Mouse (Mus musculus) frontal cortex, postnatal 10 days (tissue): ENCODE results near the gene Trabd.
A peak's percentile ranks its signal among the peaks of the same experiment; 100 is the strongest.

ENCODE experiments used
- DNase-seq, 2 experiments: peaks; one replicate each; pipeline ENCODE4 v3.0.0; 2022; ENCODE audit warnings: low spot score in 2 of 2, mixed read lengths in 1 of 2

Trabd gene

GRCm38 (mm10) chr15:89074613-89075477 lies at the start of gene Trabd:
TSS of gene Trabd (plus strand) at chr15:89075124.
- no peak for DNase-seq

DNA sequence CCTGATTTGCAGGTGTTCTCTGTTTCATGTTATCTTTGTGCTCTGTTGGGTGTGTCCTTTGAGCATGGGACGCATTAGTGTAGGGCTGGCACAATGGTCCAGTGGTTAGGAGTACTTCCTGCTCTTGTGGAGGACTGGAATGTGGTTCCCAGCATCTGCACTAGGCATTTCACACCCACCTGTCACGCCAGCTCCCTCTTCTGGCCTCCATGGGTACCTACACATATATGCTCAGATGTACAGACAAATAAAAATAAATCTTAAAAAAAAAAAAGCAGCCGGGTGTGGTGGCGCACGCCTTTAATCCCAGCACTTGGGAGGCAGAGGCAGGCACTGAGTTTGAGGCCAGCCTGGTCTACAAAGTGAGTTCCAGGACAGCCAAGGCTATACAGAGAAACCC lies 30.5 kb upstream of the Trabd start:
- DNase-seq = no peak

DNA sequence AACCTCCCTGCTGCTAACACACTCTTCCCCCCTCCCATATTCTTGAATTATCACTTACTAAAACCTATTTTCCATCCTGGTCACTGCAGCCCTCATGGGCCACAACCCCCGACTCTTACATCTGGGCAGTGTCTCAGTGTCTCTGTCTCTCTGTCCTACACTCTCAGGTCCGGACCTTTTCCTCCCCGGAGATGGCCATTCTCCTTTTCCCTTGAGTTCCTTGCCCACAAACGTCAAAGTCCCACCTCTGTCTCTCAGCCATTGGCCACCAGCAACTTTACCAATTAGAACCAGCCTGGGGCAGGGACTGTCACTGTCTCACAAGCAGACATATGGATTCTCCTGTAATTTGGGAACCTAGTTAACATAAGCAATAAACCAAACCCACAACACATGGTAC lies 28.6 kb upstream of the Trabd start:
- DNase-seq = no peak

- no peak for DNase-seq
Measured at GRCm38 (mm10) chr15:89054666-89055065, 20.3 kb upstream of the Trabd start.

DNA sequence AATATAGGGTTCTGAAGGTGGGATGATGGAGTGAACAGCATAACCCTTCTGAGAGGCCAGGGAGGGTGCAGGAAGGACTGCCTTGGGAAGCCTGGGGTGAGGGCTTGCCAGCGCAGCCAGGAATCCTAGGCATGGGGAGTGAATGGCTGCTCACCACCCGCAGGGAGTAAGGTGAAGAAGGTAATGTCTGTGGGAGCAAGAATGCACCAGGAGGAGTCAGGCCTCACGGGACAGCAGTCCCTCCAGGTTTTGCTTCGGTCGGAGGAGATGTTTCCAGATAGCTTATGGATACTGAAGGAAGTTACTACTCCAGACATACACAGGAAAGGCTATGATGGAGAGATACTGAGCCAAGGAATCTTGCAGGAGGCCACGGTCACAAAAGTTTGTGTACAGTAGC lies 16.2 kb upstream of the Trabd start:
- peak in 1 of 2 experiments; percentile 5 for DNase-seq

- DNase-seq = peak in 1 of 2 experiments; percentile 27
Measured at GRCm38 (mm10) chr15:89059161-89059931, 15.6 kb upstream of the Trabd start, which contains the start of gene Panx2. TSS of gene Panx2 (plus strand) at chr15:89059734.

DNA sequence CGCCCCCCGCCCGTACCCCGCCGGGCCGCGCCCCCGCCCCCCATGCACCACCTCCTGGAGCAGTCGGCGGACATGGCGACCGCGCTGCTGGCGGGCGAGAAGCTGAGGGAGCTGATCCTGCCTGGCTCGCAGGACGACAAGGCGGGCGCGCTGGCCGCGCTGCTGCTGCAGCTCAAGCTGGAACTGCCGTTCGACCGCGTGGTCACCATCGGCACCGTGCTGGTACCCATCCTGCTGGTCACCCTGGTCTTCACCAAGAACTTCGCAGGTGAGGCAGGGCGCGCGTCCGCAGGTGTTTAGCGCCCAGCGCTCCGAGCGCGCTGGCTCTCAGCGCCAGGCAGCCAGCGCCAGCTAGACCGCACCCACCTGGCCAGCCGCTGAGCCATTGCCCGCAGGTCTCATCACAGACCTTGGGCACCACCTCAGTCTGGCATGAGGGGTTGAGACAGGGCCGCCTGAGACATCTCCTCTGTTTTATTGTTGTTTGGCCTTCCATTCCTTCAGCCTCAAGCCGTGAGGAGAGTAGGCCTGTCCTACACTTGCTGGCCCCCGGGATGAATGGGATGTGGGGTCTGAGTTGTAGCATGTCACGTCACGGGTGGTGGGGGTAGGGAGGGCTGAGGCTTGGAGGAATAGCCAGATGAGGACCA lies 14.8 kb upstream of the Trabd start:
- DNase-seq = peak in 1 of 2 experiments; percentile 41

DNA sequence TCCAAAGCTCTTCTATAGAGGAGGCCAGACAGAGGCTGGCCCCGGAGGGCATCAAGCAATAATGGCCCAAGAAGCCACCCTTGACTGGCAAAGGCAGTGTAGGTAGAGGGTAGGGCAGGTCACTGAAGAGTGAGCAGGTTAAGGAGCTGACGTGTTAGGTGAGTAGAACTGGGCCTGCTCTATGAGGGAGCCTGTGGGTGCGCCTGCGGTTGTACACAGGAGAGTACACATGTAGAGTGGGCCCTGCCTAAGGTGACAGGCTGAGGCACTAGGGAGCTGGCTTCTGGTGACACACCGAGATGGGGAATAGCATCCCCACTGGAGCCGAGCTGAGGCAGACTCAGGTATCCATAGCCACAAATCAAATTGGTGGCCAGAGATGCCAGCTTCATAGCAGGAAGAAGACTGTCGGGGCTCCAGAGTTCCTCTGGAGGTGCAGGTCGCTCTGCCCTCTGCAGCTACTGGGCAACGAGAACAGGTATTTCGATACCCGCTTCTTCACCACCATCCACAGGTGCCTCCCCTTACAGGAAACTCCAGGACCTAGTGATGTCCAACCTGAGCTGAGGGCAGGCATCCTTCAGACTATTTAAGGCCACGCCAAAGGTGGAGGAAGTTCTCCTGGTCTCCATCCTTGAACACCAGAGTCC lies 14.0 kb upstream of the Trabd start:
- DNase-seq = peak in 1 of 2 experiments; percentile 5

DNA sequence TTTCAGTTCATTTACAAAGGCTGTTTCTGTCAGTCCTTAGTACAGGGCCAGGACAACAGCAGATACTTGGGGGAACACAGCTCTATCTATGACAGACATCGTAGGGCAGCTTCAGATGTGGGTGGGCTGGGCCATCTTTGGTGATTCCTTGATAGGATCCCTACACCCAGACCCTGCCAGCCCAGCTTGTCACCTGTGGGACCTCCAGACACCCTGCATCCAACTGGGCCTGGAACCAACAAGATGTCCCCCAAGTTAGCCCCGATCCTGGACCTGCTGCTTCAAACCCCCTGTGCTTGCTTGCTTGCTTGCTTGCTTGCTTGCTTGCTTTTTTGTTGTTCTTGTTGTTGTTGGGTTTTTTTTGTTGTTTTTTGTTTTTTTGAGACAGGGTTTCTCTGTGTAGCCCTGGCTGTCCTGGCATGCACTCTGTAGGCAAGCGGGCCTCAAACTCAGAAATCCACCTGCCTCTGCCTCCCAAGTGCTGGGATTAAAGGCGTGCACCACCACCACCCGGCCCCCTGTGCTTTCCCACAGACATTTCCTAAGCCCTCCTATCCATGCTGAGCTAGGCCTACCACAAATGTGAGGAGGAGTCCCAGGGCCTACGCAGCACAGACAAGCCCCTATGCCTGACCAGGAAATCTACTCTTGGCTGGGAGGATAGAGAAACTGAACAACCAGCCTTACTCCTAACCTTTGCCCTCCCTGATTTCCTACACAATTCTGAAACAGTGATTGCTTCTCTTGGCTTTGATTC lies 13.0 kb upstream of the Trabd start:
- no peak for DNase-seq

- DNase-seq = no peak
Measured at GRCm38 (mm10) chr15:89062518-89062910, 12.4 kb upstream of the Trabd start.

GRCm38 (mm10) chr15:89063001-89063400 lies 11.9 kb upstream of the Trabd start:
- no peak for DNase-seq

- DNase-seq = no peak
Measured at GRCm38 (mm10) chr15:89063536-89063935, 11.4 kb upstream of the Trabd start.

DNA sequence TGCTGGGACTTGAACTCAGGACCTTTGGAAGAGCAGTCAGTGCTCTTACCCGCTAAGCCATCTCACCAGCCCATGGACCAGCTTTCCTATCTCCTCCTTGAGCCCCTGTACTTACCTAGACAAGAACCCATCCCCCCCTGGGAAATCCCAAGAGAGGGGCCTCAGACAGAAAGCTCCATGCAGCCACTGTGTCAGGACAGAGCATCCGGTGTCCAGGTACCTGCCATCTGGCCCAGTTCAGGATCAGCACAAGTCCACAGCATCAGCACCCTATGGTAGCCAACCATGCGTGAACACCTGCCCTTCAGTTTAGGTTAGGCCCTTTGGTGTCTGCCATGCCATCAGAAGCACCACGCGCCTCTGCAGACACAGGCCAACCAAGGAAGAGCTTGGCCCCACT lies 10.0 kb upstream of the Trabd start:
- no peak for DNase-seq

GRCm38 (mm10) chr15:89067609-89068008 lies 7.3 kb upstream of the Trabd start:
- DNase-seq = no peak

- DNase-seq = no peak
Measured at GRCm38 (mm10) chr15:89068226-89068625, 6.7 kb upstream of the Trabd start.

- DNase-seq = no peak
Measured at GRCm38 (mm10) chr15:89069336-89069840, 5.5 kb upstream of the Trabd start.

DNA sequence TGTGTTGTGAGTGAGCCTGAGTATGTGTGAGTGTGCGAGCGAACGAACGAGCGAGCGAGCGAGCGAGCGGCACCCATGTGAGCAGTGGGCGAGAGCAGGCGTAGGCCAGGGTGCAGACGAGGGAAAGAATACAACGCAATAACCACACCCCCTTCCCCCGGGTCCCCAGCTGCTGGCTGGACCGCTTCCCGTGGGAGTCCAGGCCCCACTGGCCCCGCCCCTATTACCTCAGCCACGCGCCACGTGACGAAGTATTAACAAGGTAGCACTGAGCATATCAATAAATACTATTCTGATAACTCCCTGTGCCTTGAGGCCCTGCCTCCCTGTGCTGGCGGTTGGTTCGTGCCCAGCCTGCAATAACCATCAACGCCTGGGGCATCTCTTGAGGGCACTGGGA lies 4.3 kb upstream of the Trabd start:
- no peak for DNase-seq

DNA sequence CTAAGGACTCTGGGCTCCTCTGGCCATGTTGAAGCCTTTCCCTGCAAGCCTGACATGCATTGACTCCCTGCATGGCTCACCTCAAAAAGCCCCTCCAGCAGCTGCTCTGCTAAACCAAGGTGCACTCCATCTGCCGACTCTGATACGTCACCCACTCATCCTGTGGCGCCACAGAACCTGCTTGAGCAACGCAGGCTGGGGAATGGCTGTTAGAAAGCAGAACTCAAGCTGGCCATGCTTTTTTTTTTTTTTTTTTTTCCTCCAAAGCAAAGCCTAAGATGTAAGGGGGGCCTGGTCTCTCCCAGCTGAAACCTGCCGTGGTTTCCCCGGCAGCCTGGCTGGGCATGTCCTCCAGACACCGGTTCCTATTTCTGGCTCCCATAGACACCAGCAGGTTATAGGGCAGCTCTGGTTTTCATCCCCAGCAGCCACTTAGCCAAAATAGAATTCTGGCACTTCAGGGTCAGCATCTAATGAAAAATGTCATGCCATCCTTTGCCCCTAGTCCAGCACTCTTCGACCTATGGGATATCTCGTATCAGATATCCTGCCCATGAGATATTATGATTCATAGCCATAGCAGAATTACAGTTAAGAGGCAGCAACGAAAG lies 826 bp upstream of the Trabd start:
- DNase-seq = no peak

DNA sequence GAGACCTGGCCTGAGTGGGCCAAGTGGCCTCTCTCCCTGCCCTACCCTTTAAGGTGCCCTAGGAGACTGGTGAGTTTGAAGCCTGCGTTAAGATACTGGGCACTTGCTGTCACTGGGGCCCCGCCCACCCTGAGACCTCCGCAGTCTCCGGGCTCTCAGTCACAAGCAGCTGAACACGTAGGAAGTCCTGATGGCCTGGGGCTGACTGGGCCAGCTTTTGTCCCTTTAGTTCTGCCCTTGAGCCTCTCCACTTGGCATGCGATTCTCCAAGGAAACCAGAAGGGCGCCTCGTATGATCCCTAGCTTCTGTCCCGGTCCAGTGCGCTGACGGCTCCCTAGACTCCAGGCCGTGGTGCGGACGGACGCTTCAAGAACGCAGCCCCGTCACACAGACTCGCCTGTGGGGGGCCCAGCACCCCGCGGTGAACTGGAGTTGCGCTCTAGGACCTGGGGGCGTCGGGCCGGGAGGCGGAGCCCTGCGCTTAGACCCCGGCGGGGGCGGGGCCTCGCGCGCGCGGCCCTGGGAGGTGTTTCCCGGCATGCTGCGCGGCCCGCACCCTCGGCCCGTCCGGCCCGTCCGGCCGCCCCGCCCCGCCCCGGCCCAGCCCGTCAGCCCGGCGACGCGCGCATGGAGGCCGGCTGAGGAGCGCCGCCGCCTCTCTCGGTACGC lies 689 bp downstream of the Trabd start:
- DNase-seq = peak; percentile 73 to 85
